Mouse (Mus musculus) lung, adult 2 months (tissue): ENCODE measurements around the gene Ccdc162.
"Not testable (repeated sequence)": the region's sequence is repeated elsewhere in the genome, so short reads cannot be mapped to it uniquely, and the experiment has no call there.

ENCODE experiments used
- CTCF ChIP-seq: fragments of 200-500 bp; IDR thresholded peaks from 2 replicates; pipeline ENCODE4 v1.5.1; 2011; ENCODE audit warnings: mild to moderate bottlenecking, low read length, control low read depth; ENCODE audit not compliant: insufficient read depth
- POLR2A ChIP-seq: fragments of 200-500 bp; IDR thresholded peaks from 2 replicates; pipeline ENCODE4 v1.6.1; 2011; ENCODE audit warnings: low read depth, mild to moderate bottlenecking, control low read depth, low read length, borderline replicate concordance; ENCODE audit errors: extremely low read depth

DNA sequence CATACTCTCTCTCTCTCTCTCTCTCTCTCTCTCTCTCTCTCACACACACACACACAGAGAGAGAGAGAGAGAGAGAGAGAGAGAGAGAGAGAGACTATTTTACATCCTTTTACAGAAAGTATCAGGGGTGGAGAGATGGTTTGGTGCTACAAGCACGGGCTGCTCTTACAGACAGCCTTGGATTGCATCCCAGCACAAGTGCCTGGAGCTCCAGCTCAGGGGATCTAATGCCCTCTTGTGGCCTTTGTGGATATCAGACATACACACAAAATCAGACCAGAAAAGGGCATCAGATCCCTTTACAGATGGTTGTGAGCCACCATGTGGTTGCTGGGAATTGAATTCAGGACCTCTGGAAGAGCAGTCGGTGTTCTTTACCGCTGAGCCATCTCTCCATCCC, 211.0 kb downstream of the Ccdc162 start:
- peak; percentile 87 for TF ChIP-seq CTCF
- TF ChIP-seq POLR2A = not testable (repeated sequence)
